Comparison of ENCODE assay signal across 20 mouse cellular contexts in genomic region chr1:178309487-178309886, GRCm38 (mm10). TPM values are rescaled to one million over a fixed set of nuclear protein-coding genes. Genes with fewer than 3 reads are reported as not detected.
DNase-seq lines count a peak whose midpoint lies in the region; ATAC-seq and TF ChIP-seq lines count a peak whose summit lies in the region.
"Had no signal": no experiment of that assay in that cellular context is flagged by ENCODE, and none has a peak within 500 bp of the region (broad histone marks: within the 10 kb centered on the region; RNA-seq: fewer than 3 reads in every experiment).

No protein-coding gene starts in this region.

- WGBS in heart, embryonic 13.5 days: 60% methylated on average over 2 of the region's 2 CpGs
- 50% methylated on average over 2 of the region's 2 CpGs for WGBS in kidney, postnatal 0 days
- WGBS in lung, postnatal 0 days: 24% methylated on average over 2 of the region's 2 CpGs

- peak overlapping the region; percentile 39; the same call in 1 of the 2 replicates for H3K27ac ChIP-seq in heart, embryonic 13.5 days (replicated peaks)
- no peak overlapping the region for H3K27ac ChIP-seq in kidney, postnatal 0 days
- H3K27ac ChIP-seq in lung, postnatal 0 days (ENCODE audit: low read length): no peak overlapping the region
- no peak overlapping the region for H3K27ac ChIP-seq in left cerebral cortex, adult 2 months
- H3K27ac ChIP-seq: embryonic facial prominence, embryonic 15.5 days; forebrain, embryonic 10.5 days; gastrocnemius, adult 2 months; heart, embryonic 10.5 days; hindbrain, embryonic 10.5 days had no signal

- TF ChIP-seq EP300 in lung, postnatal 0 days (IDR thresholded peaks at IDR 0.05): no peak

- 0 out of 2 replicates have a peak, but pooled peaks cover 5% of the 10 kb centered on the region for H3K36me3 ChIP-seq in heart, embryonic 13.5 days
- H3K36me3 ChIP-seq in kidney, postnatal 0 days (ENCODE audit: insufficient read depth, low read length): no peaks in the 10 kb centered on the region
- H3K36me3 ChIP-seq in lung, postnatal 0 days (ENCODE audit: insufficient read depth, low read length): no peaks in the 10 kb centered on the region
- H3K36me3 ChIP-seq: embryonic facial prominence, embryonic 15.5 days; forebrain, embryonic 10.5 days; heart, embryonic 10.5 days; hindbrain, embryonic 10.5 days had no signal

- peak; percentile 3; the same call in 1 of the 2 replicates for TF ChIP-seq CTCF in kidney, postnatal 0 days (IDR thresholded peaks at IDR 0.05; ENCODE audit: low read depth)
- peak; percentile 19; the same call in 1 of the 2 replicates for TF ChIP-seq CTCF in lung, postnatal 0 days (IDR thresholded peaks at IDR 0.05)
- TF ChIP-seq CTCF in left cerebral cortex, adult 2 months (IDR thresholded peaks at IDR 0.05): no peak

- H3K4me1 ChIP-seq in heart, embryonic 13.5 days: peaks cover 12% of the 10 kb centered on the region
- H3K4me1 ChIP-seq in kidney, postnatal 0 days (replicated peaks; ENCODE audit: insufficient read depth, low read length): no peaks in the 10 kb centered on the region
- H3K4me1 ChIP-seq in lung, postnatal 0 days (ENCODE audit: insufficient read depth, low read depth, low read length): no peaks in the 10 kb centered on the region
- H3K4me1 ChIP-seq: embryonic facial prominence, embryonic 15.5 days; forebrain, embryonic 10.5 days; heart, embryonic 10.5 days; hindbrain, embryonic 10.5 days had no signal

- no peak for ATAC-seq in heart, embryonic 13.5 days (ENCODE audit: extremely low read depth, insufficient number of reproducible peaks, low FRiP score, low TSS enrichment)
- no peak for ATAC-seq in kidney, postnatal 0 days (replicated peaks; ENCODE audit: low FRiP score, low read depth)
- ATAC-seq in lung, postnatal 0 days: no peak
- ATAC-seq: forebrain, embryonic 14.5 days had no signal

- intact Hi-C loops in left cerebral cortex, adult 2 months (cut with DNase I): loop anchor here (2.0 to 10.0 kb wide), 3 partner anchors 125 to 365 kb away; partner anchors contain the start of gene Desi2

- H3K9ac ChIP-seq in heart, embryonic 13.5 days: no peak overlapping the region
- no peak overlapping the region for H3K9ac ChIP-seq in kidney, postnatal 0 days (ENCODE audit: low read depth, low read length)
- no peak overlapping the region for H3K9ac ChIP-seq in lung, postnatal 0 days (replicated peaks; ENCODE audit: low read depth)
- H3K9ac ChIP-seq: embryonic facial prominence, embryonic 15.5 days had no signal

- H3K9me3 ChIP-seq in heart, embryonic 13.5 days: no peaks in the 10 kb centered on the region
- H3K9me3 ChIP-seq in kidney, postnatal 0 days (replicated peaks; ENCODE audit: low read length): no peaks in the 10 kb centered on the region
- no peaks in the 10 kb centered on the region for H3K9me3 ChIP-seq in lung, postnatal 0 days (ENCODE audit: low read length)
- H3K9me3 ChIP-seq: embryonic facial prominence, embryonic 15.5 days; forebrain, embryonic 10.5 days; heart, embryonic 10.5 days; hindbrain, embryonic 10.5 days had no signal

- H3K27me3 ChIP-seq in heart, embryonic 13.5 days (replicated peaks): no peaks in the 10 kb centered on the region
- no peaks in the 10 kb centered on the region for H3K27me3 ChIP-seq in kidney, postnatal 0 days (ENCODE audit: insufficient read depth, low read length)
- H3K27me3 ChIP-seq in lung, postnatal 0 days (replicated peaks; ENCODE audit: insufficient read depth, low read length): no peaks in the 10 kb centered on the region
- H3K27me3 ChIP-seq: embryonic facial prominence, embryonic 15.5 days had no signal

- H3K4me2 ChIP-seq in heart, embryonic 13.5 days: no peak overlapping the region
- no peak overlapping the region for H3K4me2 ChIP-seq in kidney, postnatal 0 days (ENCODE audit: low read length)
- H3K4me2 ChIP-seq in lung, postnatal 0 days (replicated peaks; ENCODE audit: low read depth, low read length): no peak overlapping the region
- H3K4me2 ChIP-seq: embryonic facial prominence, embryonic 15.5 days had no signal

- H3K4me3 ChIP-seq in heart, embryonic 13.5 days: no peak overlapping the region
- no peak overlapping the region for H3K4me3 ChIP-seq in kidney, postnatal 0 days (replicated peaks; ENCODE audit: low read depth, low read length)
- H3K4me3 ChIP-seq in lung, postnatal 0 days (ENCODE audit: low read depth, low read length): no peak overlapping the region
- H3K4me3 ChIP-seq in left cerebral cortex, adult 2 months: no peak overlapping the region
- H3K4me3 ChIP-seq: embryonic facial prominence, embryonic 15.5 days; erythroblast, embryonic 14.5 days; forebrain, embryonic 10.5 days; gastrocnemius, adult 2 months; heart, embryonic 10.5 days; hindbrain, embryonic 10.5 days had no signal

- DNase-seq in heart, adult 18-20 months: no peak
- no peak for DNase-seq in kidney, postnatal 0 days (ENCODE audit: low spot score)
- no peak for DNase-seq in kidney, postnatal 25 days
- DNase-seq in lung, postnatal 0 days (ENCODE audit: low spot score): no peak
- DNase-seq in lung, postnatal 25 days (ENCODE audit: low spot score): no peak
- no peak for DNase-seq in left cerebral cortex, adult 2 months (ENCODE audit: extremely low spot score in 1 of 2, low spot score in 2 of 2)
- DNase-seq: adrenal gland, postnatal 10 days; cerebellum, adult 11 months; cerebellum, adult 8-10 months; cerebellum, postnatal 14 days; embryo, embryonic 11 days; gastrocnemius, adult 2 months; gastrocnemius, postnatal 25 days had no signal

RNA-seq across cellular contexts. Expression of gene Cox20, which starts 9.4 kb away (rescaled TPM):
- polyA plus RNA-seq in heart, embryonic 13.5 days (2015; fragmentation: Nextera tagmentation; extraction: Ambion mirVana): 197 and 213 TPM in 2 replicates
- total RNA-seq in heart, adult 18-20 months (2021): 100 to 1,000 TPM; 120 to 123 TPM
- 216 and 225 TPM in 2 replicates for polyA plus RNA-seq in kidney, postnatal 0 days (2015; fragmentation: Nextera tagmentation; extraction: Ambion mirVana)
- polyA plus RNA-seq in lung, postnatal 0 days (2015; fragmentation: Nextera tagmentation; extraction: Ambion mirVana): 87.1 and 94.8 TPM in 2 replicates
- 10 to 100 TPM; 30.0 to 33.3 TPM for total RNA-seq in left cerebral cortex, adult 2 months (2021)

RNA-seq across cellular contexts. Expression of gene Hnrnpu, which starts 28.1 kb away (rescaled TPM):
- polyA plus RNA-seq in heart, embryonic 13.5 days (2015; fragmentation: Nextera tagmentation; extraction: Ambion mirVana): 196 and 202 TPM in 2 replicates
- 100 to 1,000 TPM; 146 to 173 TPM for total RNA-seq in heart, adult 18-20 months (2021)
- 274 and 302 TPM in 2 replicates for polyA plus RNA-seq in kidney, postnatal 0 days (2015; fragmentation: Nextera tagmentation; extraction: Ambion mirVana)
- polyA plus RNA-seq in lung, postnatal 0 days (2015; fragmentation: Nextera tagmentation; extraction: Ambion mirVana): 116 and 164 TPM in 2 replicates
- total RNA-seq in left cerebral cortex, adult 2 months (2021): 100 to 1,000 TPM; 411 to 430 TPM
